Mouse (Mus musculus): ENCODE measurements around the gene Trio. TPM values are rescaled to one million over a fixed set of nuclear protein-coding genes. Genes with fewer than 3 reads are reported as not detected.

Trio gene
- polyA plus RNA-seq, 1 experiment from 2014 or later = 48.5 TPM

- ATAC-seq (ENCODE audit: low FRiP score) = no peak
- whole genome bisulfite sequencing = 89% methylated on average over 5 of the region's 5 CpGs
- Histone ChIP-seq H3K4me2 (replicated peaks) (no peak overlapping the region), H3K9ac (no peak overlapping the region), H3K27me3 (no peaks in the 10 kb centered on the region), H3K36me3 (no peaks in the 10 kb centered on the region), H3K4me1 (peaks cover 40% of the 10 kb centered on the region), H3K9me3 (replicated peaks) (no peaks in the 10 kb centered on the region), H3K27ac (no peak overlapping the region), H3K4me3 (no peak overlapping the region)
Observed at GRCm38 (mm10) chr15:27954356-27954755, 71.3 kb downstream of the Trio start.

- H3K4me3 ChIP-seq = no peak overlapping the region
- 69% methylated on average over 3 of the region's 3 CpGs for WGBS
- H3K9ac ChIP-seq = no peak overlapping the region
- H3K9me3 ChIP-seq (replicated peaks) = no peaks in the 10 kb centered on the region
- no peak for ATAC-seq (ENCODE audit: low FRiP score)
- H3K36me3 ChIP-seq = no peaks in the 10 kb centered on the region
- H3K27ac ChIP-seq = no peak overlapping the region
- peaks cover 40% of the 10 kb centered on the region for H3K4me1 ChIP-seq
- H3K4me2 ChIP-seq (replicated peaks) = no peak overlapping the region
- H3K27me3 ChIP-seq = no peaks in the 10 kb centered on the region
Observed at GRCm38 (mm10) chr15:27953570-27953969, 72.1 kb downstream of the Trio start.

GRCm38 (mm10) chr15:27951195-27951594 lies 74.5 kb downstream of the Trio start:
- ATAC-seq (ENCODE audit: low FRiP score) = no peak
- Histone ChIP-seq H3K36me3 (no peaks in the 10 kb centered on the region), H3K4me3 (no peak overlapping the region), H3K4me2 (replicated peaks) (no peak overlapping the region), H3K9me3 (replicated peaks) (no peaks in the 10 kb centered on the region), H3K4me1 (peaks cover 27% of the 10 kb centered on the region), H3K27me3 (no peaks in the 10 kb centered on the region), H3K9ac (no peak overlapping the region), H3K27ac (no peak overlapping the region)
- WGBS = 96% methylated on average over 7 of the region's 7 CpGs

- 91% methylated on average over 9 of the region's 9 CpGs for WGBS
- no peak for ATAC-seq (ENCODE audit: low FRiP score)
- H3K4me1 ChIP-seq = peaks cover 26% of the 10 kb centered on the region
Observed at GRCm38 (mm10) chr15:27949196-27949595, 76.5 kb downstream of the Trio start.

GRCm38 (mm10) chr15:27947880-27948279 lies 77.8 kb downstream of the Trio start:
- no peak for ATAC-seq (ENCODE audit: low FRiP score)
- Histone ChIP-seq H3K4me1 (peaks cover 28% of the 10 kb centered on the region), H3K27ac (no peak overlapping the region), H3K9me3 (replicated peaks) (no peaks in the 10 kb centered on the region), H3K36me3 (no peaks in the 10 kb centered on the region), H3K4me2 (replicated peaks) (no peak overlapping the region), H3K9ac (no peak overlapping the region), H3K27me3 (no peaks in the 10 kb centered on the region), H3K4me3 (no peak overlapping the region)
- WGBS = 92% methylated on average over 3 of the region's 3 CpGs

More at GRCm38 (mm10) chr15:27949196-27949595, 76.5 kb downstream of the Trio start:
- Histone ChIP-seq H3K4me2 (replicated peaks) (no peak overlapping the region), H3K27ac (no peak overlapping the region), H3K36me3 (no peaks in the 10 kb centered on the region), H3K9me3 (replicated peaks) (no peaks in the 10 kb centered on the region), H3K27me3 (no peaks in the 10 kb centered on the region), H3K9ac (no peak overlapping the region), H3K4me3 (no peak overlapping the region)

- H3K27ac ChIP-seq = no peak overlapping the region
- no peak overlapping the region for H3K4me3 ChIP-seq
- no peak for ATAC-seq (ENCODE audit: low FRiP score)
- H3K4me1 ChIP-seq = peaks cover 42% of the 10 kb centered on the region
- no peak overlapping the region for H3K4me2 ChIP-seq (replicated peaks)
- H3K9ac ChIP-seq = no peak overlapping the region
- H3K9me3 ChIP-seq (replicated peaks) = no peaks in the 10 kb centered on the region
- no peaks in the 10 kb centered on the region for H3K27me3 ChIP-seq
- no peaks in the 10 kb centered on the region for H3K36me3 ChIP-seq
- WGBS = 76% methylated on average over 9 of the region's 9 CpGs
Observed at GRCm38 (mm10) chr15:27945570-27945969, 80.1 kb downstream of the Trio start.

GRCm38 (mm10) chr15:27944898-27945297 lies 80.8 kb downstream of the Trio start:
- 89% methylated on average over 11 of the region's 11 CpGs for WGBS
- ATAC-seq (ENCODE audit: low FRiP score) = no peak
- H3K9ac ChIP-seq = no peak overlapping the region
- H3K4me2 ChIP-seq (replicated peaks) = no peak overlapping the region
- H3K36me3 ChIP-seq = no peaks in the 10 kb centered on the region
- no peaks in the 10 kb centered on the region for H3K27me3 ChIP-seq
- H3K4me1 ChIP-seq = peaks cover 42% of the 10 kb centered on the region
- H3K9me3 ChIP-seq (replicated peaks) = no peaks in the 10 kb centered on the region
- H3K27ac ChIP-seq = no peak overlapping the region
- H3K4me3 ChIP-seq = no peak overlapping the region

GRCm38 (mm10) chr15:27943486-27944195 lies 82.0 kb downstream of the Trio start:
- H3K4me2 ChIP-seq (replicated peaks) = peak overlapping the region; percentile 1; the same call in 1 of the 2 replicates
- H3K4me3 ChIP-seq = no peak overlapping the region
- H3K9me3 ChIP-seq (replicated peaks) = no peaks in the 10 kb centered on the region
- H3K9ac ChIP-seq = no peak overlapping the region
- H3K4me1 ChIP-seq = peaks cover 49% of the 10 kb centered on the region
- no peaks in the 10 kb centered on the region for H3K27me3 ChIP-seq
- WGBS = 47% methylated on average over 18 of the region's 18 CpGs
- H3K27ac ChIP-seq = no peak overlapping the region
- H3K36me3 ChIP-seq = no peaks in the 10 kb centered on the region
- ATAC-seq (ENCODE audit: low FRiP score) = peak; percentile 57

GRCm38 (mm10) chr15:27942148-27942847 lies 83.3 kb downstream of the Trio start:
- no peaks in the 10 kb centered on the region for H3K27me3 ChIP-seq
- H3K4me2 ChIP-seq (replicated peaks) = no peak overlapping the region
- H3K27ac ChIP-seq = no peak overlapping the region
- WGBS = 86% methylated on average over 11 of the region's 11 CpGs
- H3K4me1 ChIP-seq = peaks cover 59% of the 10 kb centered on the region
- ATAC-seq (ENCODE audit: low FRiP score) = no peak
- no peak overlapping the region for H3K9ac ChIP-seq
- H3K9me3 ChIP-seq (replicated peaks) = no peaks in the 10 kb centered on the region
- no peak overlapping the region for H3K4me3 ChIP-seq
- no peaks in the 10 kb centered on the region for H3K36me3 ChIP-seq

GRCm38 (mm10) chr15:27941441-27941840 lies 84.2 kb downstream of the Trio start:
- no peak overlapping the region for H3K4me2 ChIP-seq (replicated peaks)
- H3K4me3 ChIP-seq = no peak overlapping the region
- 77% methylated on average over 8 of the region's 8 CpGs for WGBS
- H3K9me3 ChIP-seq (replicated peaks) = no peaks in the 10 kb centered on the region
- no peak overlapping the region for H3K9ac ChIP-seq
- no peak overlapping the region for H3K27ac ChIP-seq
- ATAC-seq (ENCODE audit: low FRiP score) = no peak
- peaks cover 68% of the 10 kb centered on the region for H3K4me1 ChIP-seq
- H3K27me3 ChIP-seq = no peaks in the 10 kb centered on the region
- H3K36me3 ChIP-seq = no peaks in the 10 kb centered on the region

- no peaks in the 10 kb centered on the region for H3K27me3 ChIP-seq
- no peaks in the 10 kb centered on the region for H3K9me3 ChIP-seq (replicated peaks)
- no peak overlapping the region for H3K9ac ChIP-seq
- no peak overlapping the region for H3K4me2 ChIP-seq (replicated peaks)
- H3K4me1 ChIP-seq = peaks cover 72% of the 10 kb centered on the region
- no peak overlapping the region for H3K27ac ChIP-seq
- H3K4me3 ChIP-seq = no peak overlapping the region
- H3K36me3 ChIP-seq = no peaks in the 10 kb centered on the region
- ATAC-seq (ENCODE audit: low FRiP score) = no peak
- 84% methylated on average over 8 of the region's 8 CpGs for WGBS
Observed at GRCm38 (mm10) chr15:27941020-27941419, 84.6 kb downstream of the Trio start.

GRCm38 (mm10) chr15:27940032-27940431 lies 85.6 kb downstream of the Trio start:
- 76% methylated on average over 4 of the region's 4 CpGs for WGBS
- H3K9me3 ChIP-seq (replicated peaks) = no peaks in the 10 kb centered on the region
- no peak for ATAC-seq (ENCODE audit: low FRiP score)

GRCm38 (mm10) chr15:27938886-27939285 lies 86.8 kb downstream of the Trio start:
- Histone ChIP-seq H3K4me3 (no peak overlapping the region), H3K27me3 (no peaks in the 10 kb centered on the region), H3K9me3 (replicated peaks) (no peaks in the 10 kb centered on the region), H3K4me1 (peaks cover 60% of the 10 kb centered on the region), H3K4me2 (replicated peaks) (peak overlapping the region; percentile 63; the same call in 1 of the 2 replicates), H3K36me3 (no peaks in the 10 kb centered on the region), H3K9ac (peak overlapping the region; percentile 66), H3K27ac (peak overlapping the region; percentile 94)
- WGBS = 51% methylated on average over 6 of the region's 6 CpGs
- ATAC-seq (ENCODE audit: low FRiP score) = no peak

More at GRCm38 (mm10) chr15:27940032-27940431, 85.6 kb downstream of the Trio start:
- peaks cover 71% of the 10 kb centered on the region for H3K4me1 ChIP-seq
- no peak overlapping the region for H3K4me3 ChIP-seq
- no peak overlapping the region for H3K9ac ChIP-seq
- no peaks in the 10 kb centered on the region for H3K27me3 ChIP-seq
- H3K36me3 ChIP-seq = no peaks in the 10 kb centered on the region
- H3K4me2 ChIP-seq (replicated peaks) = no peak overlapping the region
- no peak overlapping the region for H3K27ac ChIP-seq
